In genomic region chr5:51990847-51991610, GRCm38 (mm10) we compare ENCODE assay signal across 16 mouse cellular contexts.
DNase-seq lines count a peak whose midpoint lies in the region; ATAC-seq and TF ChIP-seq lines count a peak whose summit lies in the region.
"Had no signal": no experiment of that assay in that cellular context is flagged by ENCODE, and none has a peak within 500 bp of the region (broad histone marks: within the 10 kb centered on the region; RNA-seq: fewer than 3 reads in every experiment).

No protein-coding gene starts in this region.

- H3K27me3 ChIP-seq in midbrain, embryonic 10.5 days (ENCODE audit: low read depth, poor library complexity, severe bottlenecking) = peaks cover 7% of the 10 kb centered on the region; the same call in 1 of the 2 replicates
- no peaks in the 10 kb centered on the region for H3K27me3 ChIP-seq in midbrain, postnatal 0 days (ENCODE audit: insufficient read depth, low read length)
- H3K27me3 ChIP-seq in forebrain, embryonic 13.5 days = peaks cover 17% of the 10 kb centered on the region; the same call in 1 of the 2 replicates
- H3K27me3 ChIP-seq in limb, embryonic 13.5 days = peaks cover 13% of the 10 kb centered on the region; the same call in 1 of the 2 replicates
- no peaks in the 10 kb centered on the region for H3K27me3 ChIP-seq in intestine, postnatal 0 days (replicated peaks; ENCODE audit: control insufficient read depth, insufficient read depth, low read length)
- H3K27me3 ChIP-seq: megakaryocyte, embryonic 14.5 days had no signal

- no peak for ATAC-seq in midbrain, postnatal 0 days (ENCODE audit: low FRiP score)
- ATAC-seq in forebrain, embryonic 13.5 days = peak; percentile 48
- no peak for ATAC-seq in limb, embryonic 13.5 days (ENCODE audit: low FRiP score, low read depth)
- no peak for ATAC-seq in intestine, postnatal 0 days

- H3K27ac ChIP-seq in midbrain, embryonic 10.5 days (replicated peaks) = no peak overlapping the region
- no peak overlapping the region for H3K27ac ChIP-seq in midbrain, postnatal 0 days (ENCODE audit: low read depth, low read length)
- H3K27ac ChIP-seq in forebrain, embryonic 13.5 days = no peak overlapping the region
- no peak overlapping the region for H3K27ac ChIP-seq in limb, embryonic 13.5 days
- H3K27ac ChIP-seq in intestine, postnatal 0 days (ENCODE audit: low read depth, low read length) = no peak overlapping the region
- H3K27ac ChIP-seq: gastrocnemius, adult 2 months; kidney, embryonic 15.5 days; limb, embryonic 15.5 days had no signal

- H3K9me3 ChIP-seq in midbrain, embryonic 10.5 days (replicated peaks) = no peaks in the 10 kb centered on the region
- no peaks in the 10 kb centered on the region for H3K9me3 ChIP-seq in midbrain, postnatal 0 days (ENCODE audit: low read length)
- no peaks in the 10 kb centered on the region for H3K9me3 ChIP-seq in forebrain, embryonic 13.5 days (replicated peaks)
- H3K9me3 ChIP-seq in limb, embryonic 13.5 days = no peaks in the 10 kb centered on the region
- no peaks in the 10 kb centered on the region for H3K9me3 ChIP-seq in intestine, postnatal 0 days (ENCODE audit: control insufficient read depth)
- H3K9me3 ChIP-seq: kidney, embryonic 15.5 days; limb, embryonic 15.5 days had no signal

- no peak for DNase-seq in midbrain, embryonic 10.5 days (ENCODE audit: low spot score)
- no peak for DNase-seq in midbrain, postnatal 0 days (ENCODE audit: low spot score)
- DNase-seq in retina, postnatal 1 day = peak; percentile 10
- DNase-seq in adrenal gland, adult (ENCODE audit: inconsistent age in 2 of 2, low spot score in 1 of 2) = no peak
- DNase-seq in cerebellum, adult 9-10 months = no peak
- DNase-seq: cerebellum, adult 8-10 months; gastrocnemius, adult 2 months; lung, embryonic 14.5 days; right cerebral cortex, postnatal 25 days; thymus, postnatal 14 days had no signal

- no peak overlapping the region for H3K4me2 ChIP-seq in midbrain, postnatal 0 days (ENCODE audit: low read depth, low read length, poor library complexity, severe bottlenecking)
- peak overlapping the region; percentile 41 for H3K4me2 ChIP-seq in forebrain, embryonic 13.5 days
- H3K4me2 ChIP-seq in limb, embryonic 13.5 days (replicated peaks) = 0 out of 2 replicates have a peak overlapping the region, but pooled peaks have one; percentile 1
- no peak overlapping the region for H3K4me2 ChIP-seq in intestine, postnatal 0 days (replicated peaks; ENCODE audit: low read depth)
- H3K4me2 ChIP-seq: kidney, embryonic 15.5 days; limb, embryonic 15.5 days; lung, embryonic 14.5 days had no signal

- peaks cover 25% of the 10 kb centered on the region for H3K4me1 ChIP-seq in midbrain, embryonic 10.5 days
- H3K4me1 ChIP-seq in midbrain, postnatal 0 days (ENCODE audit: insufficient read depth, low read length) = no peaks in the 10 kb centered on the region
- H3K4me1 ChIP-seq in forebrain, embryonic 13.5 days = peaks cover 12% of the 10 kb centered on the region
- no peaks in the 10 kb centered on the region for H3K4me1 ChIP-seq in limb, embryonic 13.5 days
- no peaks in the 10 kb centered on the region for H3K4me1 ChIP-seq in intestine, postnatal 0 days (replicated peaks; ENCODE audit: control insufficient read depth, insufficient read depth, low read length)
- H3K4me1 ChIP-seq: limb, embryonic 15.5 days; megakaryocyte, embryonic 14.5 days had no signal

- 12% methylated on average over 10 of the region's 10 CpGs for WGBS in midbrain, embryonic 10.5 days
- WGBS in midbrain, postnatal 0 days = 13% methylated on average over 10 of the region's 10 CpGs
- WGBS in forebrain, embryonic 13.5 days = 5% methylated on average over 10 of the region's 10 CpGs
- WGBS in limb, embryonic 13.5 days = 22% methylated on average over 10 of the region's 10 CpGs
- WGBS in intestine, postnatal 0 days = 32% methylated on average over 10 of the region's 10 CpGs

- peak overlapping the region; percentile 29; the same call in 1 of the 2 replicates for H3K4me3 ChIP-seq in midbrain, embryonic 10.5 days
- H3K4me3 ChIP-seq in midbrain, postnatal 0 days (ENCODE audit: low read depth, low read length) = no peak overlapping the region
- no peak overlapping the region; the same call in 1 of the 2 replicates for H3K4me3 ChIP-seq in forebrain, embryonic 13.5 days
- H3K4me3 ChIP-seq in limb, embryonic 13.5 days = no peak overlapping the region
- no peak overlapping the region for H3K4me3 ChIP-seq in intestine, postnatal 0 days (ENCODE audit: low read depth, low read length)
- H3K4me3 ChIP-seq: gastrocnemius, adult 2 months; kidney, embryonic 15.5 days; limb, embryonic 15.5 days; megakaryocyte, embryonic 14.5 days had no signal

- no peak overlapping the region for H3K9ac ChIP-seq in midbrain, postnatal 0 days (replicated peaks; ENCODE audit: low read length, poor library complexity, severe bottlenecking)
- H3K9ac ChIP-seq in forebrain, embryonic 13.5 days = no peak overlapping the region
- H3K9ac ChIP-seq in limb, embryonic 13.5 days = no peak overlapping the region
- no peak overlapping the region for H3K9ac ChIP-seq in intestine, postnatal 0 days (ENCODE audit: low read depth, low read length)
- H3K9ac ChIP-seq: kidney, embryonic 15.5 days; limb, embryonic 15.5 days; lung, embryonic 14.5 days had no signal

- no peak for TF ChIP-seq CTCF in midbrain, postnatal 0 days (IDR thresholded peaks at IDR 0.05)
- TF ChIP-seq CTCF in intestine, postnatal 0 days (IDR thresholded peaks at IDR 0.05; ENCODE audit: low read depth) = no peak

- no peaks in the 10 kb centered on the region for H3K36me3 ChIP-seq in midbrain, embryonic 10.5 days
- no peaks in the 10 kb centered on the region for H3K36me3 ChIP-seq in midbrain, postnatal 0 days (ENCODE audit: insufficient read depth, low read length)
- no peaks in the 10 kb centered on the region for H3K36me3 ChIP-seq in forebrain, embryonic 13.5 days (ENCODE audit: poor library complexity, severe bottlenecking)
- H3K36me3 ChIP-seq in limb, embryonic 13.5 days = no peaks in the 10 kb centered on the region
- no peaks in the 10 kb centered on the region for H3K36me3 ChIP-seq in intestine, postnatal 0 days (ENCODE audit: control insufficient read depth, insufficient read depth)
- H3K36me3 ChIP-seq: kidney, embryonic 15.5 days; limb, embryonic 15.5 days had no signal

Comparison
In these comparisons a context has a peak if more than half of its experiments do, and no peak if none do; other contexts are left out.
1. H3K4me2 ChIP-seq: peak in forebrain, embryonic 13.5 days (single experiment) and limb, embryonic 13.5 days (single experiment); none in midbrain, postnatal 0 days (single experiment) and intestine, postnatal 0 days (single experiment).